Mouse (Mus musculus) small intestine, adult 2 months (tissue): ENCODE measurements around the gene Prr5l.
A peak's percentile ranks its signal among the peaks of the same experiment; 100 is the strongest.

Experiments
- CTCF ChIP-seq: fragments of 200-500 bp; IDR thresholded peaks from 2 replicates; pipeline ENCODE4 v1.5.1; 2012; ENCODE audit warnings: low read depth, mild to moderate bottlenecking, control low read depth, inconsistent platforms, low read length, moderate library complexity, mixed read lengths; ENCODE audit not compliant: insufficient replicate concordance, insufficient read length; ENCODE audit errors: extremely low read depth
- POLR2A ChIP-seq: fragments of 200-500 bp; IDR thresholded peaks from 2 replicates; pipeline ENCODE4 v1.6.1; 2012; ENCODE audit warnings: low read depth, mild to moderate bottlenecking, control low read depth, inconsistent platforms, low read length, moderate library complexity

DNA sequence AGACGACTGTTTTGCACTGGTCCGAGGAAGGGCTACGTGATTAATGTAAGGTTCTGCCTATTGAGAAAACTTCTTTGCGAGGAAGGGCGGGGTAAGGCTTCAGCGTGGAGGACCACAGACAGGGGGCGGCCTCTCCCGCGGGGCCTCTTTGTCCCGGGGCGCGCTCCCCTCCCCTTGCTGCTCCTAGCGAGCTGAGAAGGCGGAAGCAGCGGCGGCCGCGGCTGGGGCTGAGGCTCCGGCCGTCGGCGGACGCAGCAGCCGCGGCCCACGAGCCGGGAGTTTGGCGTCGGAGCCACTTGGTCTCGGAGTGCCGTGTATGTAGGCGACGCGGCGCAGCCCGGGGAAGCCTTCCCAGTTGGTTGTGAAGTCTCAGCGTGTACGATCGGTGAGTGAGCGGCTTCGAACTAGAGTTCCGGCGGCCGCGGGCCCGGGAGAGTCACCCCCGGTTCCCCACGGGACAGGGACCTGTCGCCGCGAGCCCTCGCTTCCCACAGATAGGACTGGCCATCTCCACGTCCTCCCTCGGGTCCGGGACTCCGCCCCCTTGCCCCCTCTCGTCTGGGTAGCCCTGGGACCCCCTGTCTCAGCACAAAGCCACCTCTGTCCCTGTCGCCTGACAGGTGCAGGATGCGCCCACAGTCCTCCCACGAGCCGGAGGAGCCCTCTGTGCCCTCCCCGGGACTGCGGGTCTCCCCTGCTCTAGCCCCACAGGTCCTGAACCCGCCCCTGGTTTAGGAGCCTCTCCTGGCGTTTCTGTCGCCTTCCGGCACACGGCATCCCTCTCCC, 204.4 kb downstream of the Prr5l start, which contains the start of gene Traf6:
- peak; percentile 73 for TF ChIP-seq CTCF
- peak; percentile 78 for TF ChIP-seq POLR2A
